Mouse (Mus musculus): ENCODE results near the gene Stx11.
A peak's percentile ranks its signal among the peaks of the same experiment; 100 is the strongest.

Gene Stx11

GRCm38 (mm10) chr10:12914203-12914602 lies 49.9 kb downstream of the Stx11 start:
- no peak for DNase-seq (ENCODE audit: inconsistent ontology term)

GRCm38 (mm10) chr10:12911981-12912530 lies 52.0 kb downstream of the Stx11 start:
- DNase-seq (ENCODE audit: inconsistent ontology term): peak; percentile 74

GRCm38 (mm10) chr10:12911451-12911850 lies 52.6 kb downstream of the Stx11 start:
- DNase-seq (ENCODE audit: inconsistent ontology term): no peak

GRCm38 (mm10) chr10:12909891-12910290 lies 54.2 kb downstream of the Stx11 start:
- no peak for DNase-seq (ENCODE audit: inconsistent ontology term)

- DNase-seq (ENCODE audit: inconsistent ontology term): no peak
Measured at GRCm38 (mm10) chr10:12909179-12909578, 54.9 kb downstream of the Stx11 start.

GRCm38 (mm10) chr10:12904140-12904528 lies 60.0 kb downstream of the Stx11 start:
- no peak for DNase-seq (ENCODE audit: inconsistent ontology term)

GRCm38 (mm10) chr10:12903440-12904139 lies 60.5 kb downstream of the Stx11 start:
- no peak for DNase-seq (ENCODE audit: inconsistent ontology term)

GRCm38 (mm10) chr10:12899901-12900300 lies 64.2 kb downstream of the Stx11 start:
- no peak for DNase-seq (ENCODE audit: inconsistent ontology term)

GRCm38 (mm10) chr10:12893339-12893738 lies 70.8 kb downstream of the Stx11 start:
- DNase-seq (ENCODE audit: inconsistent ontology term): peak; percentile 64

- DNase-seq (ENCODE audit: inconsistent ontology term): peak; percentile 48
Measured at GRCm38 (mm10) chr10:12888373-12888772, 75.7 kb downstream of the Stx11 start.

Measured in Muller cell, postnatal 12 days (primary cell).